Mouse (Mus musculus): Measurements from ENCODE around the gene Dnpep. TPM values are rescaled to one million over a fixed set of nuclear protein-coding genes. Genes with fewer than 3 reads are reported as not detected.

The Dnpep gene
- total and polyA plus RNA-seq, 3 experiments, result 70.3 to 136 (median 84.6) TPM

GRCm38 (mm10) chr1:75315011-75315410 lies 2.8 kb downstream of the Dnpep start:
- Histone ChIP-seq H3K27ac (no peak overlapping the region), H3K27me3 (ENCODE audit: control insufficient read depth, insufficient read depth, low read length) (no peaks in the 10 kb centered on the region), H3K9ac (ENCODE audit: low read depth, low read length) (no peak overlapping the region), H3K79me2 (replicated peaks; ENCODE audit: control insufficient read depth, insufficient read depth, low read length) (no peaks in the 10 kb centered on the region), H3K4me1 (ENCODE audit: control insufficient read depth, insufficient read depth, low read length) (no peaks in the 10 kb centered on the region), H3K4me3 (no peak overlapping the region), H3K36me3 (ENCODE audit: control insufficient read depth, insufficient read depth, low read length) (no peaks in the 10 kb centered on the region)
- no peak for TF ChIP-seq POLR2A (IDR thresholded peaks at IDR 0.05; ENCODE audit: insufficient read depth, low read depth, low read length)
- TF ChIP-seq EP300 (IDR thresholded peaks at IDR 0.05; ENCODE audit: insufficient read depth, low read depth, low read length), result no peak
- intact Hi-C loops (cut with DNase I), result loop anchor here (5.0 kb wide), 4 partner anchors 63 to 728 kb away; partner anchors contain the start of genes Ankzf1, Atg9a, Bcs1l and Dnajb2
- 86% methylated on average over 6 of the region's 6 CpGs for WGBS
- no peak for DNase-seq

DNA sequence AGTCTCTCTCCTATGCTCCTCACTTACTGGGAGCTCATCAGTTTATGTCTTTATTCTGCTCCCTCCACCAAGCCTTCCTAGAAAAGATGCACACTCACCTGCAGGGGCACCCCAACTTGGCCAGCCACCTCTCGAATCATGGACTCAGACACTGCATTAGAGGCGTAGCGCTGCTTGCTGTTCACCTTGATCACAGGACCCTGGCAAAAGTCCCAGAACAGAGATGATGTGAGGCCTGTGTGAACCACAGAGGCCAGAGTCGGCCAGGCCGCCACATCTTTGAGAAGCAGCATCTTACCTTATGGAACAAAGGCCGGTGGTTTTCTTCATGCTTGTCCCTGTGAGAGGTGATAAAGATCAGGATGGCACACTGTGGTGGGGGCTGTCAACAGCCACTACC lies 6.1 kb downstream of the Dnpep start:
- H3K9ac ChIP-seq (ENCODE audit: low read depth, low read length), result no peak overlapping the region
- H3K27me3 ChIP-seq (ENCODE audit: control insufficient read depth, insufficient read depth, low read length), result no peaks in the 10 kb centered on the region
- intact Hi-C loops (cut with DNase I), result no loop called here
- H3K79me2 ChIP-seq (replicated peaks; ENCODE audit: control insufficient read depth, insufficient read depth, low read length), result no peaks in the 10 kb centered on the region
- WGBS, result 93% methylated on average over 6 of the region's 6 CpGs
- TF ChIP-seq POLR2A (IDR thresholded peaks at IDR 0.05; ENCODE audit: insufficient read depth, low read depth, low read length), result no peak
- TF ChIP-seq EP300 (IDR thresholded peaks at IDR 0.05; ENCODE audit: insufficient read depth, low read depth, low read length), result no peak
- TF ChIP-seq CTCF (IDR thresholded peaks at IDR 0.05), result no peak
- no peak overlapping the region for H3K27ac ChIP-seq
- H3K4me1 ChIP-seq (ENCODE audit: control insufficient read depth, insufficient read depth, low read length), result no peaks in the 10 kb centered on the region
- no peaks in the 10 kb centered on the region for H3K36me3 ChIP-seq (ENCODE audit: control insufficient read depth, insufficient read depth, low read length)
- no peak for DNase-seq
- no peak overlapping the region for H3K4me3 ChIP-seq

GRCm38 (mm10) chr1:75304662-75305061 lies 13.1 kb downstream of the Dnpep start:
- Histone ChIP-seq H3K4me3 (no peak overlapping the region), H3K4me1 (ENCODE audit: control insufficient read depth, insufficient read depth, low read length) (no peaks in the 10 kb centered on the region), H3K79me2 (replicated peaks; ENCODE audit: control insufficient read depth, insufficient read depth, low read length) (no peaks in the 10 kb centered on the region), H3K27ac (no peak overlapping the region), H3K27me3 (ENCODE audit: control insufficient read depth, insufficient read depth, low read length) (no peaks in the 10 kb centered on the region), H3K36me3 (ENCODE audit: control insufficient read depth, insufficient read depth, low read length) (no peaks in the 10 kb centered on the region), H3K9ac (ENCODE audit: low read depth, low read length) (no peak overlapping the region)
- no peak for TF ChIP-seq EP300 (IDR thresholded peaks at IDR 0.05; ENCODE audit: insufficient read depth, low read depth, low read length)
- TF ChIP-seq CTCF (IDR thresholded peaks at IDR 0.05), result no peak
- no peak for TF ChIP-seq POLR2A (IDR thresholded peaks at IDR 0.05; ENCODE audit: insufficient read depth, low read depth, low read length)
- WGBS, result 76% methylated on average over 2 of the region's 2 CpGs
- DNase-seq, result no peak
- intact Hi-C loops (cut with DNase I), result no loop called here

GRCm38 (mm10) chr1:75294294-75294693 lies 23.5 kb downstream of the Dnpep start:
- TF ChIP-seq POLR2A (IDR thresholded peaks at IDR 0.05; ENCODE audit: insufficient read depth, low read depth, low read length) (no peak), CTCF (IDR thresholded peaks at IDR 0.05) (no peak), EP300 (IDR thresholded peaks at IDR 0.05; ENCODE audit: insufficient read depth, low read depth, low read length) (no peak)
- H3K4me1 ChIP-seq (ENCODE audit: control insufficient read depth, insufficient read depth, low read length), result peaks cover 2% of the 10 kb centered on the region; the same call in 1 of the 2 replicates
- H3K9ac ChIP-seq (ENCODE audit: low read depth, low read length), result no peak overlapping the region
- H3K27ac ChIP-seq, result no peak overlapping the region
- no peaks in the 10 kb centered on the region for H3K79me2 ChIP-seq (replicated peaks; ENCODE audit: control insufficient read depth, insufficient read depth, low read length)
- intact Hi-C loops (cut with DNase I), result no loop called here
- no peak for DNase-seq
- H3K27me3 ChIP-seq (ENCODE audit: control insufficient read depth, insufficient read depth, low read length), result no peaks in the 10 kb centered on the region
- no peaks in the 10 kb centered on the region for H3K36me3 ChIP-seq (ENCODE audit: control insufficient read depth, insufficient read depth, low read length)
- H3K4me3 ChIP-seq, result no peak overlapping the region
- WGBS, result 73% methylated on average over 5 of the region's 5 CpGs

DNA sequence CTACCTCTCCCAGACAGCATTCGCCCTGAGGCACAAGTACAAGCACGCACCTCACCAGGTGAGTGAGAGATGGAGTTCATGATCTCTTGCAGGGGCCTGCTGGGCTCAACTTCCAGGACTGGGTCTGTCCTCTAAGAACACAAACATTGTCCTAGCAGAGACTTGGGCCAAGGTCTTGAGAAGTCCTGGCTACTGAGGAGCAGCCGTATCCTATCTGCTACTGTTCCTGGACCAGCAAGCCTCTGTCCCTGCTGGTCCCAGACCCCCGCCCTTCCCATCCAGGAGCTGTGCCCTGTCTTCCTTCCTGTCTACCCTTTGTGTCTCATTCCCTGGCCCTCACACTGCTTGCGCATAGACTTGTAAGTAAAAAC lies 24.5 kb downstream of the Dnpep start:
- H3K36me3 ChIP-seq (ENCODE audit: control insufficient read depth, insufficient read depth, low read length), result no peaks in the 10 kb centered on the region
- intact Hi-C loops (cut with DNase I), result no loop called here
- H3K9ac ChIP-seq (ENCODE audit: low read depth, low read length), result no peak overlapping the region
- TF ChIP-seq EP300 (IDR thresholded peaks at IDR 0.05; ENCODE audit: insufficient read depth, low read depth, low read length), result no peak
- TF ChIP-seq POLR2A (IDR thresholded peaks at IDR 0.05; ENCODE audit: insufficient read depth, low read depth, low read length), result no peak
- no peak for TF ChIP-seq CTCF (IDR thresholded peaks at IDR 0.05)
- H3K27me3 ChIP-seq (ENCODE audit: control insufficient read depth, insufficient read depth, low read length), result no peaks in the 10 kb centered on the region
- H3K4me3 ChIP-seq, result no peak overlapping the region
- no peak overlapping the region for H3K27ac ChIP-seq
- no peaks in the 10 kb centered on the region for H3K79me2 ChIP-seq (replicated peaks; ENCODE audit: control insufficient read depth, insufficient read depth, low read length)
- peaks cover 2% of the 10 kb centered on the region; the same call in 1 of the 2 replicates for H3K4me1 ChIP-seq (ENCODE audit: control insufficient read depth, insufficient read depth, low read length)
- WGBS, result 60% methylated on average over 5 of the region's 5 CpGs
- no peak for DNase-seq

DNA sequence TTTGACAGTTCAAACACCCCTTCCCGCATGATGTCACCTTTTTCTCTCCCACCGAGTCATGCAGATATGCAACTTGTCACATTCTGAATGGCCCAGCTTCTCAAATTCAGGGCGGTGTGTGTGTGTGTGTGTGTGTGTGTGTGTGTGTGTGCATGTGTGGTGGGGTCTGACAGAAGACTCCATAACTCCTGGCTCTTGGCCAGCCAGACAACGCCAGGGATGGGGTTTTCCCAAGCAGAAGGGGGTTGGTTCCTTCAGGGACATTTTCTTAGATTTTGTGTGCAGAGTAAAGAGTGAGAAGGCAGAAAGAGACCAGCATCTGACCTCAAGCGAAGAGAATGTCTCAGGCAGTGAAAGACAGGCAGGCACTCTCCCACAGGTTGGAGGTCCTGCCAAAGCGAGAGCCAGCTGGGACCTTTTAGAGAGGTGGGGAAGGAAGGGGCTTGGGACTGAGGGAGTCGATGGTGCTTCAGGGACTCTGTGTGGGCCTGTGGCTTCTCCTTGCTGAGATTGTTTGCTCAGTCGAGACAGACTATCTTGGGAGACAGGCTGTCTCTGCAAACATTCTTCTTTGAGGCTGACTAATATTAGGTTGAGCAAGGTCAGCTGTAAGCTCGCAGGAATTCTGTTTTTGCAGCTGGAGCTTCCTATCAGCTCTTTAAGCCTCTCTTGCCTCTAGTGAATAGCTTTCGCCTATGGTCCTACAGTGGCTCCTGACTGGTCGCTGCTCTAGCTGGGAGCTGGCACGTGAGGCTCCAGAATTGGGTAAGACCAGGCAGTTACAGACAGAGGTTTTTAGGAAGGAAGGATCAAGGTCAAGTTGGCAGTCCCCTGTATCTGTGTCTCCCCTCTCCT lies 25.1 kb downstream of the Dnpep start:
- WGBS, result 25% methylated on average over 12 of the region's 12 CpGs
- Histone ChIP-seq H3K27ac (no peak overlapping the region), H3K27me3 (ENCODE audit: control insufficient read depth, insufficient read depth, low read length) (no peaks in the 10 kb centered on the region), H3K9ac (ENCODE audit: low read depth, low read length) (no peak overlapping the region), H3K36me3 (ENCODE audit: control insufficient read depth, insufficient read depth, low read length) (no peaks in the 10 kb centered on the region), H3K4me3 (no peak overlapping the region), H3K4me1 (ENCODE audit: control insufficient read depth, insufficient read depth, low read length) (peaks cover 2% of the 10 kb centered on the region; the same call in 1 of the 2 replicates), H3K79me2 (replicated peaks; ENCODE audit: control insufficient read depth, insufficient read depth, low read length) (no peaks in the 10 kb centered on the region)
- TF ChIP-seq CTCF (IDR thresholded peaks at IDR 0.05) (no peak), EP300 (IDR thresholded peaks at IDR 0.05; ENCODE audit: insufficient read depth, low read depth, low read length) (no peak), POLR2A (IDR thresholded peaks at IDR 0.05; ENCODE audit: insufficient read depth, low read depth, low read length) (no peak)
- peak; percentile 9 to 29 for DNase-seq
- intact Hi-C loops (cut with DNase I), result no loop called here
